Mouse (Mus musculus) stomach, postnatal 0 days (tissue): ENCODE measurements around the gene Cd163l1. TPM values are rescaled to one million over a fixed set of nuclear protein-coding genes. Genes with fewer than 3 reads are reported as not detected.

Experiments used
- ATAC-seq: fragments of 200-750 bp; cut with Nextera tagmentation; 2 replicates; pipeline ENCODE4 v1.8.0; 2017; ENCODE audit not compliant: low FRiP score, low TSS enrichment
- DNase-seq: peaks from one replicate; pipeline ENCODE4 v3.0.0-alpha.2; 2016; ENCODE audit warnings: low spot score
- H3K27ac ChIP-seq: fragments of 300-500 bp; sonication (generic); replicated peaks from 2 replicates; pipeline ENCODE4 v1.5.1; 2014; ENCODE audit warnings: mild to moderate bottlenecking, control low read depth
- H3K27me3 ChIP-seq: fragments of 300-500 bp; sonication (generic); 2 replicates; pipeline ENCODE4 v1.6.1; 2014; ENCODE audit warnings: low read length; ENCODE audit not compliant: control insufficient read depth, insufficient read depth
- H3K36me3 ChIP-seq: fragments of 300-500 bp; sonication (generic); 2 replicates; pipeline ENCODE4 v1.6.1; 2014; ENCODE audit warnings: low read length, mixed read lengths; ENCODE audit not compliant: control insufficient read depth, insufficient read depth
- H3K4me1 ChIP-seq: fragments of 300-500 bp; sonication (generic); replicated peaks from 2 replicates; pipeline ENCODE4 v1.6.1; 2014; ENCODE audit warnings: antibody characterized with exemption; ENCODE audit not compliant: control insufficient read depth, insufficient read depth
- H3K4me2 ChIP-seq: fragments of 300-500 bp; sonication (generic); replicated peaks from 2 replicates; pipeline ENCODE4 v1.6.1; 2014; ENCODE audit warnings: low read depth, mild to moderate bottlenecking, control low read depth, moderate library complexity
- H3K4me3 ChIP-seq: fragments of 300-500 bp; sonication (generic); 2 replicates; pipeline ENCODE4 v1.5.1; 2014; ENCODE audit warnings: low read depth, low read length, control low read depth
- H3K9ac ChIP-seq: fragments of 300-500 bp; sonication (generic); 2 replicates; pipeline ENCODE4 v1.6.1; 2014; ENCODE audit warnings: mild to moderate bottlenecking, low read length, control low read depth, mixed read lengths
- H3K9me3 ChIP-seq: fragments of 300-500 bp; sonication (generic); 2 replicates; pipeline ENCODE4 v1.6.1; 2016; ENCODE audit warnings: low read length; ENCODE audit not compliant: control insufficient read depth
- CTCF ChIP-seq: IDR thresholded peaks from 2 replicates; pipeline ENCODE4 v1.5.1; 2016; ENCODE audit warnings: antibody characterized with exemption, low read depth, mild to moderate bottlenecking, moderate library complexity
- EP300 ChIP-seq: optimal IDR thresholded peaks from 2 replicates; pipeline ENCODE3; 2016; ENCODE audit warnings: antibody characterized with exemption
- WGBS: fragments of 180-500 bp; shearing (Covaris S2); extraction: QIAGEN DNeasy Blood & Tissue Kit; methylation state at CpG from one replicate; pipeline ENCODE4 v1.1.7; 2014; 5-methylcytosine and 5-hydroxymethylcytosine counted together
- polyA plus RNA-seq: library from polyadenylated mRNA; unstranded; fragments of >200 nt; fragmentation: Nextera tagmentation; extraction: Ambion mirVana; gene quantifications from 2 replicates; pipeline ENCODE4 v1.2.1, GENCODE M21; 2015

The Cd163l1 gene
- polyA plus RNA-seq, 1 experiment from 2014 or later = 0.11 TPM

GRCm38 (mm10) chr7:140184206-140184605 is 33.9 kb upstream of the Cd163l1 start:
- Histone ChIP-seq H3K4me1 (no peaks in the 10 kb centered on the region), H3K9me3 (no peaks in the 10 kb centered on the region), H3K9ac (no peak overlapping the region), H3K4me3 (no peak overlapping the region), H3K4me2 (no peak overlapping the region), H3K27ac (no peak overlapping the region), H3K27me3 (no peaks in the 10 kb centered on the region), H3K36me3 (no peaks in the 10 kb centered on the region)
- WGBS = 84% methylated on average over 4 of the region's 4 CpGs
- DNase-seq (no peak), ATAC-seq (no peak)
- TF ChIP-seq EP300 = no peak

- no peak overlapping the region for H3K4me2 ChIP-seq
- no peak overlapping the region for H3K4me3 ChIP-seq
- H3K9me3 ChIP-seq = no peaks in the 10 kb centered on the region
- H3K36me3 ChIP-seq = no peaks in the 10 kb centered on the region
- TF ChIP-seq CTCF (peak; percentile 65), EP300 (no peak)
- no peaks in the 10 kb centered on the region for H3K4me1 ChIP-seq
- no peak for ATAC-seq
- H3K27ac ChIP-seq = no peak overlapping the region
- WGBS = 66% methylated on average over 18 of the region's 18 CpGs
- H3K27me3 ChIP-seq = no peaks in the 10 kb centered on the region
- DNase-seq = peak; percentile 30
- H3K9ac ChIP-seq = no peak overlapping the region
Measured at GRCm38 (mm10) chr7:140186646-140187620, 31.1 kb upstream of the Cd163l1 start.

GRCm38 (mm10) chr7:140187721-140188390 is 30.2 kb upstream of the Cd163l1 start:
- Histone ChIP-seq H3K27ac (no peak overlapping the region), H3K9me3 (no peaks in the 10 kb centered on the region), H3K9ac (no peak overlapping the region), H3K4me3 (no peak overlapping the region), H3K36me3 (no peaks in the 10 kb centered on the region), H3K4me2 (no peak overlapping the region), H3K4me1 (no peaks in the 10 kb centered on the region), H3K27me3 (no peaks in the 10 kb centered on the region)
- DNase-seq = no peak
- ATAC-seq = no peak
- TF ChIP-seq EP300 (no peak), CTCF (no peak)
- 84% methylated on average over 7 of the region's 7 CpGs for WGBS

- TF ChIP-seq EP300 (no peak), CTCF (peak; percentile 63)
- ATAC-seq (no peak), DNase-seq (no peak)
- no peak overlapping the region for H3K4me2 ChIP-seq
- no peaks in the 10 kb centered on the region for H3K4me1 ChIP-seq
- no peak overlapping the region for H3K4me3 ChIP-seq
- H3K9me3 ChIP-seq = no peaks in the 10 kb centered on the region
- H3K27ac ChIP-seq = no peak overlapping the region
- no peaks in the 10 kb centered on the region for H3K27me3 ChIP-seq
- no peaks in the 10 kb centered on the region for H3K36me3 ChIP-seq
- WGBS = 59% methylated on average over 4 of the region's 4 CpGs
- no peak overlapping the region for H3K9ac ChIP-seq
Measured at GRCm38 (mm10) chr7:140188391-140189328, 29.4 kb upstream of the Cd163l1 start.

GRCm38 (mm10) chr7:140190435-140190834 is 27.6 kb upstream of the Cd163l1 start:
- DNase-seq (no peak), ATAC-seq (no peak)
- TF ChIP-seq CTCF (no peak), EP300 (no peak)
- no peak overlapping the region for H3K4me2 ChIP-seq
- 80% methylated on average over 1 of the region's 1 CpGs for WGBS
- no peak overlapping the region for H3K9ac ChIP-seq
- no peaks in the 10 kb centered on the region for H3K9me3 ChIP-seq
- no peaks in the 10 kb centered on the region for H3K27me3 ChIP-seq
- no peaks in the 10 kb centered on the region for H3K4me1 ChIP-seq
- H3K27ac ChIP-seq = no peak overlapping the region
- H3K4me3 ChIP-seq = no peak overlapping the region
- H3K36me3 ChIP-seq = no peaks in the 10 kb centered on the region
